Mouse (Mus musculus) kidney, embryonic 14.5 days (tissue): ENCODE data around the gene Ptpn3. TPM values are rescaled to one million over a fixed set of nuclear protein-coding genes. Genes with fewer than 3 reads are reported as not detected.

Experiments used
- ATAC-seq: fragments of 200-750 bp; cut with Nextera tagmentation; 2 replicates; pipeline ENCODE4 v1.8.0; 2017; ENCODE audit warnings: moderate number of reproducible peaks, mild to moderate bottlenecking, moderate TSS enrichment, moderate library complexity; ENCODE audit not compliant: low FRiP score, low TSS enrichment
- H3K27ac ChIP-seq: fragments of 300-500 bp; sonication (generic); 2 replicates; pipeline ENCODE4 v1.5.1; 2014; ENCODE audit warnings: low read depth, mild to moderate bottlenecking, low read length, moderate library complexity, mixed read lengths
- H3K27me3 ChIP-seq: fragments of 300-500 bp; sonication (generic); 2 replicates; pipeline ENCODE4 v1.6.1; 2014; ENCODE audit warnings: mild to moderate bottlenecking, low read length; ENCODE audit not compliant: control insufficient read depth, insufficient read depth
- H3K36me3 ChIP-seq: fragments of 300-500 bp; sonication (generic); 2 replicates; pipeline ENCODE4 v1.6.1; 2014; ENCODE audit warnings: low read length, mixed read lengths; ENCODE audit not compliant: control insufficient read depth, insufficient read depth
- H3K4me1 ChIP-seq: fragments of 300-500 bp; sonication (generic); 2 replicates; pipeline ENCODE4 v1.6.1; 2014; ENCODE audit warnings: low read length, mixed read lengths; ENCODE audit not compliant: control insufficient read depth, insufficient read depth
- H3K4me2 ChIP-seq: fragments of 300-500 bp; sonication (generic); replicated peaks from 2 replicates; pipeline ENCODE4 v1.6.1; 2014; ENCODE audit warnings: low read depth, mild to moderate bottlenecking, low read length
- H3K4me3 ChIP-seq: fragments of 300-500 bp; sonication (generic); 2 replicates; pipeline ENCODE4 v1.5.1; 2014; ENCODE audit warnings: mild to moderate bottlenecking, low read length
- H3K9ac ChIP-seq: fragments of 300-500 bp; sonication (generic); 2 replicates; pipeline ENCODE4 v1.6.1; 2014; ENCODE audit warnings: low read depth, mild to moderate bottlenecking, low read length, moderate library complexity
- H3K9me3 ChIP-seq: fragments of 300-500 bp; sonication (generic); 2 replicates; pipeline ENCODE4 v1.6.1; 2016; ENCODE audit warnings: low read length; ENCODE audit not compliant: control insufficient read depth
- WGBS: fragments of 180-500 bp; shearing (Covaris S2); extraction: QIAGEN DNeasy Blood & Tissue Kit; methylation state at CpG from one replicate; pipeline ENCODE4 v1.1.7; 2014; 5-methylcytosine and 5-hydroxymethylcytosine counted together
- polyA plus RNA-seq: library from polyadenylated mRNA; unstranded; fragments of >200 nt; fragmentation: Nextera tagmentation; extraction: Ambion mirVana; gene quantifications from 2 replicates; pipeline ENCODE4 v1.2.1, GENCODE M21; 2014

Gene Ptpn3
- polyA plus RNA-seq, 1 experiment from 2014 or later = 17.0 TPM

DNA sequence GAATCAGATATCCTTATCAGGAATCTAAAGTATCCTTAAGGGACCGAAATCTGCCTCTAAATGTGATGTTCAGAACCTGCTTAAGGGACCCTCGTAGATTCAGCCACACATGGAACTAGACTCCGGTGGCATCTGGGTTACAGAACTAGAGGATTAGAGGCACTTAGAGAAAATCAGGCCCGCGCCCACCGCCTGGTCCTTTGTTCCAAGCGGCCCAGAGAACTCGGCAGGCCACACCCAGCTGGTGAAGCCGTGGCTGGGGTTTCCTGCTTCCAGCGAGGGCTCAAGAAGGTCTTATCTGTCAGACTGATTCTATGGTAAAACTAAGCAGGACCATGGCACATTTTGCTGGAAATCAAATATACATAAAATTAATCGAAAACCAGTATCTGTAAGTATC lies 58.3 kb downstream of the Ptpn3 start:
- Histone ChIP-seq H3K4me2 (no peak overlapping the region), H3K4me3 (no peak overlapping the region), H3K27ac (no peak overlapping the region), H3K36me3 (0 out of 2 replicates have a peak, but pooled peaks cover 3% of the 10 kb centered on the region), H3K27me3 (no peaks in the 10 kb centered on the region), H3K9ac (no peak overlapping the region), H3K9me3 (no peaks in the 10 kb centered on the region), H3K4me1 (no peaks in the 10 kb centered on the region)
- no peak for ATAC-seq
- 81% methylated on average over 11 of the region's 11 CpGs for WGBS

DNA sequence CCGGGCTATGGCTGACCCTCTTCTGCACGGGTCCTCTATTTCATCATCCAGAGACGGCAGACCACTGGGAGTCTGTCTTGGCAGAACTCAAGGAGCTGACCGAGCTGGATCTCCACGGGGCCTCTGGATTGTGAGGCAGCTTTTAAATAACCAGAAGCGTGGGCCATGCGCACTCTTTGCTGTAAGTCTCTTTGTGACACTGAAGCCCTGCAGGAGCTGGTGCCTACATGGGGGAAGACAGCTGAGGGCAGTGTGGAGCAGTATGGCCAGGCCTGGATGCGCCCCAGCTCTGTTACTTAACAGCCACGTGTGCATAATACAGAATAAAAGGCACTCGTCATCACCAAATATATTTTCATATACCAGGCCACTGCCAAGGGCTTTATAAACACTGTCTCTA lies 60.7 kb downstream of the Ptpn3 start:
- no peaks in the 10 kb centered on the region for H3K27me3 ChIP-seq
- no peak overlapping the region for H3K4me3 ChIP-seq
- no peak overlapping the region for H3K4me2 ChIP-seq
- H3K9ac ChIP-seq = no peak overlapping the region
- no peak for ATAC-seq
- H3K9me3 ChIP-seq = no peaks in the 10 kb centered on the region
- H3K27ac ChIP-seq = no peak overlapping the region
- H3K4me1 ChIP-seq = no peaks in the 10 kb centered on the region
- H3K36me3 ChIP-seq = no peaks in the 10 kb centered on the region; the same call in 1 of the 2 replicates
- WGBS = 81% methylated on average over 10 of the region's 10 CpGs

DNA sequence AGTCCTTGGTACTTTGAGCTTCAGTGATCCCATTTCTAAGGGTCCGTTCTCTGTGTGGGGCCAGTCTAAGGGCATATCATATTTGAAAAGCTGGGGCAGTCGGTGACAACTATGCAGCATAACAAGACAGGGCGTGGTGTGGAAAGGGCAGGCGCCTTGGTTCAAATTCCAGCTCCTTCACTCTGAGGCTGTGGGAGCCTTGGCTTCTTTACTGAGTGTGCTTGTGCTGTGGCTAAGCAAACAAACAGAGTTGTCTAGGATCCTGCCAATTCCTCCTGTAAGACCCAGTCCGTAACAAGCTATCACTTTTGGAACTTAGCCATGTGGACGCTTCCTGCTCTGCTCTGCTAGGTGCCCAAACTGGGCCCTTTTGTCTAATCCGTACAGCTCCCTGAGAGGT lies 61.5 kb downstream of the Ptpn3 start:
- Histone ChIP-seq H3K4me3 (no peak overlapping the region), H3K9ac (no peak overlapping the region), H3K36me3 (no peaks in the 10 kb centered on the region; the same call in 1 of the 2 replicates), H3K4me2 (no peak overlapping the region), H3K27me3 (no peaks in the 10 kb centered on the region), H3K4me1 (no peaks in the 10 kb centered on the region), H3K27ac (no peak overlapping the region), H3K9me3 (no peaks in the 10 kb centered on the region)
- WGBS = 68% methylated on average over 7 of the region's 7 CpGs
- no peak for ATAC-seq

DNA sequence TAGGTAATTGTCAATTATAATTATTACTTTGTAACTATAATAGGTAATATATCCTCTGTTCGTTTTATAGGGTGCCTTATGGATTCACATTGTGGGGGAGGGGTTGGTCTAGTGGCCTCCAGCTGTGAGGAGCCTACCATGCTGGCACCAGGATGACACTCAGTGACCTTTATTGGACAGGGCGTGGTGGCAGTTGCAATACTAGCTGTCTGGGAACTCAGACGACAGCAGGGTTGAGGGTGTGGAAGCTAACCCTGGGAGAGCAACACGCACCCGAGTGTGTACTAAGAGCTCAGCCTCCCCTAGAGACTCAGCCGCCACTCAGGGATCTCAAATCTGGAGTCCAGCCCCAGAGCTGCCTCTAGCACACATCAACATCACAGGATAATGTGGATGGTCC lies 62.5 kb downstream of the Ptpn3 start:
- ATAC-seq = no peak
- H3K4me1 ChIP-seq = no peaks in the 10 kb centered on the region
- WGBS = 40% methylated on average over 6 of the region's 6 CpGs

DNA sequence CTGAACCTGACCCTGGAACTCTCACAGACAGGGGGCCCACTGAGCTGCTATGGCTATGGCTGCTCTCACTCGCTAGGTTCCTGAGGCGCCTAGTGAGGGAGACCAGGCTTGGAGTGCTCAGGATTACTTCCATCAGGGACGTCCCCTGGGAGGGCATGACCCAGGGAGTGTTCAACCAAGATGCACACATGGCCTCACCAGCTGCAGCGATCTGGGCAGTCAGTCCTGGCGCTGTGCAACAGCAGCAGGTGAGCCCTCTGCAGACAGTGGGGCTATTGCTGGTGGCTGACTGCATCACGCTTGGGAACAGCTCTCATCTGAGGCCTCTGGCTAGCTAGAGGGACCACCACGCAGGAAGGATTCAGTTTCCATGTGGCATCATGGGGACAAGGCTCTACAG lies 63.5 kb downstream of the Ptpn3 start:
- H3K27ac ChIP-seq = no peak overlapping the region
- no peak for ATAC-seq
- 75% methylated on average over 7 of the region's 7 CpGs for WGBS
- H3K36me3 ChIP-seq = no peaks in the 10 kb centered on the region; the same call in 1 of the 2 replicates
- H3K4me1 ChIP-seq = no peaks in the 10 kb centered on the region
- no peaks in the 10 kb centered on the region for H3K9me3 ChIP-seq
- no peaks in the 10 kb centered on the region for H3K27me3 ChIP-seq
- no peak overlapping the region for H3K4me3 ChIP-seq
- no peak overlapping the region for H3K9ac ChIP-seq
- no peak overlapping the region for H3K4me2 ChIP-seq

More for the DNA sequence above, 62.5 kb downstream of the Ptpn3 start:
- Histone ChIP-seq H3K9ac (no peak overlapping the region), H3K27ac (no peak overlapping the region), H3K4me2 (no peak overlapping the region), H3K36me3 (no peaks in the 10 kb centered on the region; the same call in 1 of the 2 replicates), H3K27me3 (no peaks in the 10 kb centered on the region), H3K4me3 (no peak overlapping the region), H3K9me3 (no peaks in the 10 kb centered on the region)

DNA sequence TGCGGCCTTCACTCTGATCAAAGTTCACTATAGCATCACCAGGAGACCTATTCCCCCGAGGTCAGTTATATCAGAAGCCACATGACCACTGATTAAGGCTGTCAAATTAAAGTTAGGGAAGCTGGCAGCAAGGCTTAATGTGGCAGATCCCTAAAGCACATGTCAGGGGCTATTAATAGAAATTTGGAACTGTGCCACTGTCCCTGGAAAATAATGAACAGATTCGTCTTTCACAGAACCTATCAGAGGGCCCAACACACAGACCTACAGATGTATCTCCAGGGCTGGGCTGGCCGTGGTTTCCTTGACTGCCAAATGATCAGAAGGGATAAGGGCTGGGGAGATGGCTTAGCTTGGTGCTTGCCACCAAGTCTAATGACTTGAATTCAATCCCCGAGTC lies 65.1 kb downstream of the Ptpn3 start:
- H3K4me2 ChIP-seq = no peak overlapping the region
- H3K9me3 ChIP-seq = no peaks in the 10 kb centered on the region
- no peak for ATAC-seq

DNA sequence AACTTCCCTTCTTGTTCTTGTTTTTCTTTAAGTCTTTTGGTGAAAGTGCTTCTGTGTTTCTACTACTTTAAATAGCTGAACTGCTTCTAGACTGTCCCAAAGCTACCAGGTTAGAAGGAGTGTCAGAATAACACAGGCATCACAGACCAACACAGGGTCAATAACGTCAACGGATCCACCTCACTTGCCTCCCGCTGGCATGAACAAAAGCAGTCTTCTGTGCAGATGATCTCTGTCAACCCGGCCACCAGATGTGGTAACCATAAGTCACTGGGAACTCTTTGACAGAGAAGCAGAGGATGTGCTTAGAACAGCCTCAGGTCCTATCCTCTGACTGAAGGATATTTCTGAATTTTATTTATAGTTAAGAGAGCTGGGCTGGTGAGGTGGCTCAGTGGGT lies 65.9 kb downstream of the Ptpn3 start:
- Histone ChIP-seq H3K27ac (no peak overlapping the region), H3K9me3 (no peaks in the 10 kb centered on the region), H3K4me2 (no peak overlapping the region), H3K4me3 (no peak overlapping the region), H3K27me3 (no peaks in the 10 kb centered on the region), H3K4me1 (no peaks in the 10 kb centered on the region), H3K9ac (no peak overlapping the region), H3K36me3 (peaks cover 4% of the 10 kb centered on the region; the same call in 1 of the 2 replicates)
- 72% methylated on average over 4 of the region's 4 CpGs for WGBS
- no peak for ATAC-seq

More for the DNA sequence above, 65.1 kb downstream of the Ptpn3 start:
- H3K4me3 ChIP-seq = no peak overlapping the region
- no peaks in the 10 kb centered on the region for H3K27me3 ChIP-seq
- H3K9ac ChIP-seq = no peak overlapping the region
- H3K27ac ChIP-seq = no peak overlapping the region
- no peaks in the 10 kb centered on the region for H3K4me1 ChIP-seq
- H3K36me3 ChIP-seq = peaks cover 3% of the 10 kb centered on the region; the same call in 1 of the 2 replicates
- WGBS = 83% methylated on average over 5 of the region's 5 CpGs

DNA sequence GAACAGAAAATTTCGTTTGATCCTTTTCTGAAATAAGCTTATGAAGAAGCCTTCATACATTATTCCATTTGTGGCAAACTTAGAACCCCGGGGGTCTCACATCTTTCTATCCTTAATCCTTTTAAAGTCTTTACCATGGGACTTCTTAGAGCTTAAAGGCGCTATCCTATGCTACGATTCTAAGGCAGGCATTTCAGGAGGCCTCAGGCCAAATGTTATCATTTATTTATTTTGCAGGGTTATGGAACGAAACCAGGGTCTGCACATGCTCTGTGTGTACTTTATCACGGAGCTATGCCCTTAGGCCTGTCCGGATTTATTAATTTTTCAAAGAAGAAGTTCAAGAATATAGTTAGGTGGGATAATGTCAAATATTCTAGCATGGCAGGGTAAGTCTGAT lies 67.3 kb downstream of the Ptpn3 start:
- WGBS = 85% methylated on average over 7 of the region's 7 CpGs
- no peak overlapping the region for H3K27ac ChIP-seq

DNA sequence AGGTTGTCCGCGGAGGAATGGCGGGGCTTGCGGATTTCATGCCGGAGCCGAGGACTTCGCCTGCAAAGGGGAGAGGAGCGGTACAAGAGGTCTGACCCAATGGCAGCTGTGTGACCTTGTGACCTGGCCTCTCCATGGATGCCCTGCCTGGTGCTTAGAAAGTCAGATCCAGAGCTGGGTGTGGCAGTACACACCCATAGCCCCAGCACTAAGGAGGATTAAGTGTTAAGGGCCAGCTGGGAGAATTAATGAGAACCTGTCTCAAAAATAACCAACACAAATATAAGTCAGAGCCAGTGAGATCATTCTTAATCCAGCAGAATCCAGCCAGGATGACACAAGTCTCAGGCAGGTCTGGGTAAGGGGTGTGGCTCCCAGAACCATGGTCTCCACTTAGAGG lies 69.2 kb downstream of the Ptpn3 start:
- H3K36me3 ChIP-seq = peaks cover 4% of the 10 kb centered on the region; the same call in 1 of the 2 replicates
- H3K4me1 ChIP-seq = no peaks in the 10 kb centered on the region
- H3K4me3 ChIP-seq = no peak overlapping the region
- 95% methylated on average over 8 of the region's 8 CpGs for WGBS
- no peak overlapping the region for H3K9ac ChIP-seq
- no peaks in the 10 kb centered on the region for H3K27me3 ChIP-seq
- no peak overlapping the region for H3K27ac ChIP-seq
- H3K4me2 ChIP-seq = no peak overlapping the region
- ATAC-seq = no peak
- no peaks in the 10 kb centered on the region for H3K9me3 ChIP-seq

More for the DNA sequence above, 67.3 kb downstream of the Ptpn3 start:
- ATAC-seq = no peak
- Histone ChIP-seq H3K9ac (no peak overlapping the region), H3K4me3 (no peak overlapping the region), H3K9me3 (no peaks in the 10 kb centered on the region), H3K27me3 (no peaks in the 10 kb centered on the region), H3K36me3 (peaks cover 4% of the 10 kb centered on the region; the same call in 1 of the 2 replicates), H3K4me1 (no peaks in the 10 kb centered on the region), H3K4me2 (no peak overlapping the region)
